Mouse (Mus musculus) thymus, postnatal 36 days (tissue): ENCODE results near the gene Prdm16.
A peak's percentile ranks its signal among the peaks of the same experiment; 100 is the strongest.

Experiments used
- DNase-seq, 2 experiments: peaks; one replicate each; pipeline ENCODE4 v3.0.0; 2022; ENCODE audit warnings: mixed read lengths in 2 of 2

The Prdm16 gene

DNA sequence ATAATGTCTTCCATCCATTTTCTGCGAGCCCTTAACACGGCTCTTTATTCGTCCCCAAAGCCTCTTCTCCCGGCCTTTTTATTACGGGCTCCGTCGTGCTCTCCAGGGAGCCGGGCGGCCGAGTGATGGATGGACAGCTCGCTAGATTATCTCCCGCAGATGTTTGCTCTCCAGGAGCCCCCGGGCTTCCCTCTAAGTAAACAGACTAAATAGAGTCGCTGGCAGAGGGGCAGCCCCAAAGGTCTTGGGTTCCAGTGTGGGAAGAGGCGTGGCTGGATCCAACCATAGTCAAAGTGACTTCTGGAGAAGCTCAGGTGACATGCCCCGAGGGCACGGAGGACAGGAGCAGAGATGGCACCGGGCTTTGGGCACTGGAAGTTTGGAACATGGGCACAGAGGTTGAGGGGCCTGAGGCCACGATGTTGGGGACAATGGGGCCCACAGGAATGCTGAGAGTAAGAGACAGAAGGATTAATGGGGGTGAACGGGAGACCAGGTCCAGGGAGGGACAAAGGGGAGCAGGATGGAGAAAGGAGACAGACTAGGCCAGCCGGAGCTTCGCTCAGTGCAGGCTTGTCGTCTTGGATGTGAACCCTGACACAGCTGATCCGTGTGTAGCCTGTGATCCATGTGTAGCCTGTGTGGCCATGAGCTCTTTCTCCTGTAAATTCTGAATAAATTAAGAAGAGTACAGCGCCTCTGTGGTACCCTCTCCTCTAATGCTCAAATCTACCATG is 162.9 kb downstream of the Prdm16 start:
- DNase-seq = no peak

GRCm38 (mm10) chr4:154472569-154472968 is 164.1 kb downstream of the Prdm16 start:
- DNase-seq = no peak

GRCm38 (mm10) chr4:154471447-154472101 is 165.1 kb downstream of the Prdm16 start:
- no peak for DNase-seq

DNA sequence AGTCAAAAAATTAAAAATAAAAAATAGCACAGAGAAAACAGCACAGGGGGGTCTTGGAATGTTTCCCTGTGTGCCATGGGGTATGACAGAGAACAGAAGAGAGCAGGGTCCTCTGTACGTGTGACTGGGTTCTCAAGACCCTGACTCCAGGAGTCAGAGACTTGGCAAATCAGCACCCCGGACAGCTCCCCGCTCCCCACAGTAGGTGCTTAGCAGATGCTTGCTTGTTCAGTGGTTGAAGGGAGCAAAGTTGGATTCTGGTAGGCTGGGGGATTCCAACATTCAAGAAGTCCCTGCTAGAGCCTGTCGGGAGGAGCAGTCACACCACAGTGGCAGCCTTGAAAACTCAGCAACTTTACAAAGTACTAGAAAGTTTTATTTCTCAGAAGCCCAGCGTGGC is 170.4 kb downstream of the Prdm16 start:
- peak; percentile 12 to 30 for DNase-seq

DNA sequence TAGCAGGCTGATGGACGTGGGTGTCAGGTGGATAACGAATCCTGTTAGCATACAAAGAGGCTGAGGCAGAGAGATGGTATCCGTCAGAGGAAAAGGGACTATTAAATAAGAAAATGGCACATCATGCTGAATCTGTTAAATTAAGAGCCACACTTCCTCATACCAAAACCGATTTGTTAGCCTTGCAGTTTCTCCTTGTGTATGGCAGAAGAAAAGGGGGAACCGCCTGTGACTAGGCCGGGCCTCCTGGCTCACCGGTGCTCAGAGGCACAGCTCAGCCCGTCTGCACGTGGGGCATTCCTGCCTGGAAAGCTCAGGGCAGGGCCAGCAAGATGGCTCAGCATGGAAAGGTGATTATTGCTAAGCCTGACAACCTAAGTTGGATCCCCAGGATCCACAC is 171.6 kb downstream of the Prdm16 start:
- DNase-seq = no peak

DNA sequence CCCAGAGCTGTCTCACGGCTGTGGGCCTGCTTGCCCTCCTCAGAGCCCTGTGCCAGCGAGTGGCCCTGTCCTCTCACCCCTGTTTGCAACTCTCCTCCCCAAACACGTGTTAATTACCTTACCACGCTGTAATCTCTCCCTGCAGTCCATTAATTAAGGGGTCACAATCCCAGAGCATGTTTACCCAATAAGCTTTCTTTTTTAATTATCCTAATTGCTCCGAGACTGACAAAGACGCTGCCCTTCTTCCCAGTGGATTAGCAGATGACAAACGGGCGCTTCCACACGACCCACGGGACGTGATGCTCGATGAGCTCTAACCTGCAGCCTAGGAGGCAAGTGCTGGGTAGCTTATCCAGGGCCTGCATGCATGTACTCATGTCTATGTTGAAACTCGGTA is 176.7 kb downstream of the Prdm16 start:
- DNase-seq = no peak

DNA sequence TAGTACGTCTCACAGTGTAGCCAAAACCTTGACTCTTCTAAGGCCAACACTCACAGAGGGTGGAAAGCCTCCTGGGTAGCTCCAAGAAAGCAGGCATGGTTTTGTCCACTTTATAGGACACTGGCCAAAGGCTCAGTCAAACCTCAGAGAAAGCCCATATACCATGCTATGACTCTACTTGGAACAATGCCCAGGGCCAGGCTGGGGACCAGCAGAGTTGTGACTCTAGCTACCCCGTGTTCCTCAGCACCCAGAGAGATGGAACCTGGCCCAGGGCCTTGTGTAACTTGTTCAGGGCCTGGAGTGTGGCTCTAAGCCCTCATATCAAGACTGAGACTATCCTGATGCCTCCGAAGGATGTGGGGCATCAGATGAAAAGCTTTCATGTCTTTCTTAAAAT is 178.9 kb downstream of the Prdm16 start:
- no peak for DNase-seq

GRCm38 (mm10) chr4:154456265-154456822 is 180.3 kb downstream of the Prdm16 start:
- no peak for DNase-seq

GRCm38 (mm10) chr4:154450441-154450840 is 186.2 kb downstream of the Prdm16 start:
- DNase-seq = no peak

DNA sequence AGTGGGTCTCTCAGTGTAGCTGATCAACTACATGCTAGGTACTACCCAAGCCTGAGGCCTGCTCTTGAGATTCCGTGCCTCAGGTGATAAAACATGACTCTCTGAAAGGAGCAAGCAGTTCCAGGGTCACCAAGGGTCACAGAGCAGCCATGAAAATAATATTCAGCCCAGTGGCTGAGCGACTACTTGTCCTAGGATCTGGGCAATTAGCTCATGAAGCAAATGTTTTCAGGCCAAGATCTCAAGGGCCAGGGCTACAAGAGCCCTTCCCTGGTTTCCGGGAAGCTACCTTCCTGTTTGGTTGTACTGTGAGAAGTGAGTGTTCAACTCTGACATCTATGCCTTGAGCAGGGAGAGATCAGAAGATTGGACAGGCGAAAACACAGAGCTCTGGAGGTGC is 186.6 kb downstream of the Prdm16 start:
- DNase-seq = no peak

- DNase-seq = no peak
Measured at GRCm38 (mm10) chr4:154449343-154449742, 187.3 kb downstream of the Prdm16 start.

- no peak for DNase-seq
Measured at GRCm38 (mm10) chr4:154445721-154446120, 191.0 kb downstream of the Prdm16 start.

- DNase-seq = no peak
Measured at GRCm38 (mm10) chr4:154442645-154443304, 193.9 kb downstream of the Prdm16 start.

DNA sequence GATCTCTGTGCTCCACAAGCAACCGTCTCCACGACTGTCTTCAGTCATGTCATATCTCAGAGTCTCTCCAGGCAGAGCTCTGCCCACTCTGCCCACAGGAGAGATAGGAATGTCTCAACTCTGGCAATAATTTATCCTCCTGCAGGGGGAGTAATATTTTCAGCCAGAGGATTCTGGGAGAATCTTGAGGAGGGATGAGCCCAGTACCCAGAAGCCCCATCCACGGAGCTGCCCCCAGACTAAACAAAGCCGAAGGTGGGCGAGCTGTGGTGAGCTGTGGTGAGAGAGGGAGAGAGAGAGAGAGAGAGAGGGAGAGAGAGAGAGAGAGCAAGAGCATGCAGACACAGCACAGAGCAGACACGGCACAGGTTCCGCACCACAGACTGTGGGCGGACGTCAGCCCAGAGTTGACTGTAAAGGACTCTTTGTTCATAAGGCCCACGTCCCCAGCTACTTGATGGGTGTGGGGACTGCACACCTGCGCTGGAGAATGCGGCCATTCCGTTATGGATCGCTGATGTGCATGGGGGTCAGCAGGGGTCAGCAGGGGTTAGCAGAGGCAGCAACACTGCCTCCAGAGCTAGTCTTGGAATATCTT is 197.1 kb downstream of the Prdm16 start:
- DNase-seq = no peak

DNA sequence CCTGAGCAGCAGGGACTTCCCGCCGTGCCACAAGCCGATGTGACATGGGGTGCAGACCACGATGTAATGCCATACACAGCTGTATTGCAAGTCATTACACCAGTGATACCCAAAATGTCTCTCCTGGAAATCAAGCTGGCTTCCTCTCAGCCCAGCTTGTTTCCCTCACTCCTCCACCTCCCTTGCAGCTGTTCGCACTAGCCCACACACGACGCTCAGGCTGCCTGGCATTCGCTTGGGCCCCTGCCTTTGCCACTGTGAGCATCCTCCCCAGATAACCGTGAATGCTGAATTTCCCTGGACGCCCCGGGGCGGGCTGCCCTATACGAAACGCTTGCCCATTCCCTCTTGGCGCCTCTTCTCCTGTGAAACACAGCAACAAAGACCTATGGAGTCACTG is 198.1 kb downstream of the Prdm16 start:
- DNase-seq = no peak

DNA sequence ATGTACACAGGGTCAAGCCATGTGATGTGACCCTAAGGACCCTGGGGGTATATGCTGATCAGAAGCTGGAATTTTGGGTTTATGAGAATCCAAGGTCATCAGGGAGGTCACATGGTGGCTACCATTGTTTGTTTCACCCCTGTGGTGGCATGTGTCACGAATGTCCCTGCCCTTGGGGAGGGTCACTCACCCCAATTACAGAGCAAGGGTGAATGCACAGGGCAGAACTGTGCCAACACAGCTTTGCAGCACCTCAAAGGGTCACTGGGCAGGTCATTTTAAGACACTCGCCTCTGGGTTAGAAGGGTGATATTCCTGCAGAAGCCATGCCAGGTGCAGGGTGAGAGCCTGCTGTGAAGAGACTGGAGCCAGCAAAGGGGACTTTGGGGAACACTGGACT is 206.9 kb downstream of the Prdm16 start:
- no peak for DNase-seq

- no peak for DNase-seq
Measured at GRCm38 (mm10) chr4:154426901-154427300, 209.8 kb downstream of the Prdm16 start.

DNA sequence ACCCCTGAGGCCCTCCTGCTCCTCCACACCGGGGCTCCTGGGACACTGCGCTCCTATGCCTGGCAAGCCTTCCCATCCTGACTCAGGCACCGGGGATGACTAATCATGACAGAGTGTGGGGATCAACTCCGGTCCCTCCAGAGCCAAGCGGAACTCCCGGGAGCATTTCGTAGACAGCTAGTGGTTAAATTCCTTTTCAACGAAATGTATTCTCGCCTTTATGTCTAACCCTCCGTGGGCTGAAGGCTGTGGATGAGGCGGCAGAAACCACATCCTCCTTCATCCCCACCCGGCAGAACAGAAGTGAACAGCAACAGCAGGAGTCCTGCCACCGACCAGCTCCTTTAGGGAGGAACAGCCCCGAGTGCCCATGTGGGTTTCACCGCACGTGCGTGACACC is 211.4 kb downstream of the Prdm16 start:
- DNase-seq = no peak

DNA sequence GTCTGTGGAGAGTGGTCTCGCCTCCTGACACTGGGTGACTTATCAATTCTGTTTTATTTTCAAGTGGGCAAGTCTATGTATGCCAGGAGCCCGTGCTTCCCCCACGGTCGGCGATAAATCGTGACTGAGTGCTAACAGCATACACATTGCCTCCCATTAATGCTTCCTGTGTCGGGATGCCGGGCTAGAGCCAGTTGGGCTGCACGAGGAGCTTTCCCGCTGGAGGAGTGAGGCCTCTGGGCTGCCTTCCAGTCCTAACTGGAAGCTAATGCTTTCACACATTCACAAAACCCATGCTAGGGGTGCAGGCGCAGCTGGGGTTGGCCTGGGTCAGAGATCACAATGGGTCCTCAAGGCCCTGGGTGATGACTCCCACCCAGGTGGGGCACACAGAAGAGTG is 212.0 kb downstream of the Prdm16 start:
- DNase-seq = no peak

DNA sequence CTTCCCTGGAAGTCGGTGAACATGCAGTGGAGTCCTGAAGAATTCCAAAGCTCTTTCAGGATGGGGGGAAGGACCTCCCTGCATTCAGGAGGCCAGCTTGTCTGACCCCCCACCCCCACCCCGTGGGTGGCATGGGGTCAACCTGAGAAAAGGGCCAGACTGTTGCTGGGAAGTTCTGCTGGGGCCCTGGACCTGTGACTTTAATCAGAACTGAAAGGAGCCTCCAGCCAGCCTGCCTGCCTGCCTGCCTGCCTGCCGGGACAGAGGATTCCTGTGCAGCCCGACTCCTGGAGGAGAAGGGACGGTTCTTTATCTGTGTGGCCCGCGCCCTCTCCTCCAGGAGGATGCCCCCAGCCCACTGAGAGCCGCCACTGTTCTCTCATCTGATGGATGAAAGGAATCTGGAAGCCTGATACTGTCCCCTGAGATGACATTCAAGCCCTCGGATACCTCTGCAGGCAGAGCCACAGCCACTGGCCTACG is 214.2 kb downstream of the Prdm16 start:
- DNase-seq = no peak

- no peak for DNase-seq
Measured at GRCm38 (mm10) chr4:154420749-154421148, 215.9 kb downstream of the Prdm16 start.

DNA sequence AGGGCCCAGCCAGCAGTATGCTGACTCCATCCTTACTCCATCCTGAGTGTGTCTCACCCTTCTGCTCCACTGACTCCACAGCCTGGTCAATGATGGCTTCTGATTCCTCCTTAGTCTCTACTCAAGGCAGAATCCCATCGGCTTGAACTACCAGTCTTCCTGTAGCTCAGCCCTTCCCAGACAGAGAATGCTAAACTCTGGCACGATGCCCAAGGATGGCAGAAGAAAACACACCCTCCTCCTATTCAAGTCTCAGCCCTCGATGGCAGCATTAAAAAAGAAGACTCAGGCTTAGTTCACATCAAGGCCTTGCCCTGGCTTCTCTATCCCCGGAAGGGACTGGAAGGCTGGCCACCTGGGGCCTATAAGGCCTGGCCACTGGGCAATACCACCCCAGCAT is 216.9 kb downstream of the Prdm16 start:
- no peak for DNase-seq

DNA sequence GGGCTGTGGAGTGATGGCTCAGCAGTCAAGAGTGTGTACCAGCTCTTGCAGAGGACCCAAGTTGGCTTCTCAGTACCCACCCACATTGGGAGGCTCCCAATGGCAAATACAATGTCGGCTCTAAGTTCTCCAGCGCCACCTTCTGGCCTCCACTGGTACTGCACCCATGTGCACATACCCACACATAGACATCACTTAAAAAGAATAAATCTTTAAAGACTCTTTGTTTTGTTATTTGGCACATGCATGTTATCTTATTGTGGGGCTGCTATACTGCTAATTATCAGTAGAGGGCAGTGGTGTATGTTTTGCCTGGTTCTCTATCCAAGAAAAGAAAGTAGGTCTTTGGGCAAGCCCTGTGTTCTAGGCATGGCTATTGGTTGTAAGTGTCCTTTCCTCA is 217.7 kb downstream of the Prdm16 start:
- DNase-seq = no peak
